Mouse (Mus musculus) kidney, postnatal 0 days (tissue): ENCODE data around the gene Fam166a. TPM values are rescaled to one million over a fixed set of nuclear protein-coding genes. Genes with fewer than 3 reads are reported as not detected.

Source experiments
- ATAC-seq: fragments of 200-750 bp; cut with Nextera tagmentation; replicated peaks from 2 replicates; pipeline ENCODE4 v1.8.0; 2017; ENCODE audit warnings: low read depth, moderate number of reproducible peaks, moderate TSS enrichment, moderate library complexity; ENCODE audit not compliant: low FRiP score
- DNase-seq: peaks from one replicate; pipeline ENCODE4 v3.0.0-alpha.2; 2016; ENCODE audit warnings: low spot score
- H3K27ac ChIP-seq: fragments of 300-500 bp; sonication (generic); 2 replicates; pipeline ENCODE4 v1.5.1; 2014; ENCODE audit warnings: mild to moderate bottlenecking
- H3K27me3 ChIP-seq: fragments of 300-500 bp; sonication (generic); 2 replicates; pipeline ENCODE4 v1.6.1; 2014; ENCODE audit warnings: low read length, mixed read lengths; ENCODE audit not compliant: insufficient read depth
- H3K36me3 ChIP-seq: fragments of 300-500 bp; sonication (generic); 2 replicates; pipeline ENCODE4 v1.6.1; 2014; ENCODE audit warnings: low read length, mixed read lengths; ENCODE audit not compliant: insufficient read depth
- H3K4me1 ChIP-seq: fragments of 300-500 bp; sonication (generic); replicated peaks from 2 replicates; pipeline ENCODE4 v1.6.1; 2014; ENCODE audit warnings: antibody characterized with exemption, low read length, mixed read lengths; ENCODE audit not compliant: insufficient read depth
- H3K4me2 ChIP-seq: fragments of 300-500 bp; sonication (generic); 2 replicates; pipeline ENCODE4 v1.6.1; 2014; ENCODE audit warnings: mild to moderate bottlenecking, low read length, moderate library complexity, mixed read lengths
- H3K4me3 ChIP-seq: fragments of 300-500 bp; sonication (generic); replicated peaks from 2 replicates; pipeline ENCODE4 v1.5.1; 2014; ENCODE audit warnings: low read depth, low read length
- H3K9ac ChIP-seq: fragments of 300-500 bp; sonication (generic); 2 replicates; pipeline ENCODE4 v1.6.1; 2014; ENCODE audit warnings: low read depth, low read length
- H3K9me3 ChIP-seq: fragments of 300-500 bp; sonication (generic); replicated peaks from 2 replicates; pipeline ENCODE4 v1.6.1; 2016; ENCODE audit warnings: low read length, inconsistent platforms, mixed read lengths
- CTCF ChIP-seq: IDR thresholded peaks from 2 replicates; pipeline ENCODE4 v1.5.1; 2016; ENCODE audit warnings: antibody characterized with exemption, low read depth, mild to moderate bottlenecking, moderate library complexity
- WGBS: fragments of 180-500 bp; shearing (Covaris S2); extraction: QIAGEN DNeasy Blood & Tissue Kit; methylation state at CpG from one replicate; pipeline ENCODE4 v1.1.7; 2014; 5-methylcytosine and 5-hydroxymethylcytosine counted together
- polyA plus RNA-seq: library from polyadenylated mRNA; unstranded; fragments of >200 nt; fragmentation: Nextera tagmentation; extraction: Ambion mirVana; gene quantifications from 2 replicates; pipeline ENCODE4 v1.2.1, GENCODE M21; 2015

Gene Fam166a
- polyA plus RNA-seq, 1 experiment from 2014 or later: 0.28 TPM

DNA sequence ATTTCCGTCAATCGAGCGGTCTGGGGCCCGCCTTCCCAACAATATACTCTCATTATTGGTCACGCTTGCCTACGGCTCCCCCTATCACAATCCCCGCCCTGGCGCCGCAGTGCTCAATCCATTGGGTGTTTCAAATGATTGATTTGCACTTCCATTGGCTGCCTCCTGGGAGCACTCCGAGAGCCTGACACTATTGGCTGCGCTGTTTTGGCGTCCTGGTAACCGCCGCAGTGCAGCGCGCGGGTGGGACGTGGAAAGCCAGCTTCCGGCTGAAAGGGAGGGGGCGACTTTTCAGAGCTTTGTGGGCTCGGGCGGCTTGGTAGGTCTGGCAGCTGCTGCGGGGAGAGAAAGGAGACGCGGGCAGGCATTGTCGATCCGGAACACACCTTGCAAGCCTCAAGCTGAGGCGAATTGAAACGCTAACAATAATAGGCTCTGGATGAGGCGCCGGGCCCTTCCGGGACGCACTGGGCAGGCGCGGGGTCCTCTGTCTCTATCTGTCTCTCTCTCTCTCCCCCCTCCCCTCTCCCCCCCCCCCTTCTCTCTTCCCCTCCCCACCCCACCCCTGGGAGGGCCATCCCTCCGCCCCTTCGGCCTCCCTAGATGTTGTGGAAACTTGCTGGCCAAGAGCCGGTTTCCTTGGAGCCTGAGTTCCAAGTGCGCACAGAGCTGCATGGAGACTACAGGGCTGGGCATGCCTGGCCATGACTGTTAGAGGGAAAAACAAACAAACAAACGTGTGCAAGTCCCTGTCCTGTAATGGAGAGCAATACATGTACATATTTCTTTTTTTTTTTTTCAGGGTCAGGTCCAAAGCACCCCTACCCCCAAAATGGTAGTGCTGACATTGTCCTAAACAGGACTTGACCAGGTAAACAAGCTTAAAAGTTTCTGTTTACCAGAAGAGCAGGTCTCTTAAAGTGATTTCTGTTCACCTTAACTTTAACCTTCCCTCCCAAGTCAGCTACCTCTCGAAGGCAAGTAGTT is 6.5 kb downstream of the Fam166a start:
- H3K27me3 ChIP-seq: no peaks in the 10 kb centered on the region
- H3K9me3 ChIP-seq: no peaks in the 10 kb centered on the region
- peaks cover 18% of the 10 kb centered on the region for H3K4me1 ChIP-seq
- peak; percentile 28 for TF ChIP-seq CTCF
- peak overlapping the region; percentile 83 for H3K4me3 ChIP-seq
- H3K4me2 ChIP-seq: peak overlapping the region; percentile 54
- WGBS: 2% methylated on average over 33 of the region's 41 CpGs
- 0 out of 2 replicates have a peak, but pooled peaks cover 4% of the 10 kb centered on the region for H3K36me3 ChIP-seq
- DNase-seq: peak; percentile 100
- H3K9ac ChIP-seq: peak overlapping the region; percentile 63
- H3K27ac ChIP-seq: peak overlapping the region; percentile 97
- peak; percentile 94 for ATAC-seq

GRCm38 (mm10) chr2:25225811-25226379 is 7.3 kb downstream of the Fam166a start:
- DNase-seq (no peak), ATAC-seq (no peak)
- H3K4me2 ChIP-seq: peak overlapping the region; percentile 54; the same call in 1 of the 2 replicates
- no peak overlapping the region; the same call in 1 of the 2 replicates for H3K4me3 ChIP-seq
- 81% methylated on average over 8 of the region's 8 CpGs for WGBS
- H3K27ac ChIP-seq: peak overlapping the region; percentile 97
- H3K4me1 ChIP-seq: peaks cover 18% of the 10 kb centered on the region
- H3K9me3 ChIP-seq: no peaks in the 10 kb centered on the region
- H3K27me3 ChIP-seq: no peaks in the 10 kb centered on the region
- peak overlapping the region; percentile 18; the same call in 1 of the 2 replicates for H3K9ac ChIP-seq
- no peak for TF ChIP-seq CTCF
- 0 out of 2 replicates have a peak, but pooled peaks cover 4% of the 10 kb centered on the region for H3K36me3 ChIP-seq

DNA sequence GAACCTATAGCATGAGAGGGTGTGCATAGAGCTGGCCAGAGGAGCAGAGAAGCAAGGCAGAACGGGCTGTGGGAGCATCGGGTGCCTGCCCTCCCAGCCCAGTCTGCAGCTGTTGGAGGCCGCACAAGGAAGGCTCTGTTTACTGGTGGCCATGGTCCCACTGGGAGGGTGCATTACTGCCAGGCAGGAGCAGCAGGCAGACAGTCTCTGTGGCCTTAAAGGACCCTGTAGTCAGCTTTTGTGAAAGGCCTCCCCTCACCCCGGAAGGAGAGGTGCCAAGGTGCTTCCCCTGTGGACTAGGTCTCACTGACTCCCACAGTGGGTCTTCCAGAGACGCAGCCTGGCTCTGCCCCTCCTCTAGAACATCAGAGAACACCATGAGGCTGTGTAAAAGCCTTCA is 8.3 kb downstream of the Fam166a start:
- Histone ChIP-seq H3K27ac (no peak overlapping the region), H3K36me3 (0 out of 2 replicates have a peak, but pooled peaks cover under 1% of the 10 kb centered on the region), H3K9me3 (no peaks in the 10 kb centered on the region), H3K4me2 (no peak overlapping the region), H3K9ac (no peak overlapping the region), H3K4me1 (peaks cover 18% of the 10 kb centered on the region), H3K4me3 (no peak overlapping the region), H3K27me3 (no peaks in the 10 kb centered on the region)
- no peak for ATAC-seq
- TF ChIP-seq CTCF: no peak
- no peak for DNase-seq
- 78% methylated on average over 5 of the region's 5 CpGs for WGBS

DNA sequence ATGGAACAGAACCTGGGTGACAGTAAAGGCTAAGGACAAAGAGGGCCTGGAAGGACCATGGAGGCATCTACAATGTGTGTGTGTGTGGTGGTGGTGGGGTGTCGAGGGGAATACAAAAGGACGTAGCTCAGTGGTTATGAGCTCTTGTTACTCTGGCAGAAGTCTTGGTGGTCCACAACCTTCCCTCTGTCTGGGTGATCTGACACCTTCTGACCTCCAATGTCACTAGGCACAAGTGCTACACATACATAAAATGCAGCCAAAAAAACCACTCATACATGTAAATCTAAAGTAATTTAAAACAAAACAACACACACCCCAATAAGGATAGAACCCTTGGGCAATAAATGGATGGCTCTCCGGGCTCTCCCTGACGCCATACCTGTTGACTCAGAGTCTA is 8.9 kb downstream of the Fam166a start:
- DNase-seq (no peak), ATAC-seq (no peak)
- 82% methylated on average over 4 of the region's 4 CpGs for WGBS
- peaks cover 18% of the 10 kb centered on the region for H3K4me1 ChIP-seq
- H3K9me3 ChIP-seq: no peaks in the 10 kb centered on the region
- H3K9ac ChIP-seq: no peak overlapping the region
- TF ChIP-seq CTCF: no peak
- H3K36me3 ChIP-seq: no peaks in the 10 kb centered on the region
- H3K4me2 ChIP-seq: 0 out of 2 replicates have a peak overlapping the region, but pooled peaks have one; percentile 49
- H3K4me3 ChIP-seq: no peak overlapping the region
- H3K27me3 ChIP-seq: no peaks in the 10 kb centered on the region
- no peak overlapping the region for H3K27ac ChIP-seq

GRCm38 (mm10) chr2:25228431-25228889 is 9.9 kb downstream of the Fam166a start:
- Histone ChIP-seq H3K4me1 (peaks cover 18% of the 10 kb centered on the region), H3K9ac (peak overlapping the region; percentile 39; the same call in 1 of the 2 replicates), H3K4me3 (peak overlapping the region; percentile 24), H3K9me3 (no peaks in the 10 kb centered on the region), H3K4me2 (peak overlapping the region; percentile 49), H3K27ac (peak overlapping the region; percentile 85), H3K27me3 (no peaks in the 10 kb centered on the region), H3K36me3 (no peaks in the 10 kb centered on the region)
- DNase-seq: peak; percentile 97
- TF ChIP-seq CTCF: peak; percentile 78
- peak; percentile 44 for ATAC-seq
- WGBS: 0% methylated on average over 7 of the region's 7 CpGs

DNA sequence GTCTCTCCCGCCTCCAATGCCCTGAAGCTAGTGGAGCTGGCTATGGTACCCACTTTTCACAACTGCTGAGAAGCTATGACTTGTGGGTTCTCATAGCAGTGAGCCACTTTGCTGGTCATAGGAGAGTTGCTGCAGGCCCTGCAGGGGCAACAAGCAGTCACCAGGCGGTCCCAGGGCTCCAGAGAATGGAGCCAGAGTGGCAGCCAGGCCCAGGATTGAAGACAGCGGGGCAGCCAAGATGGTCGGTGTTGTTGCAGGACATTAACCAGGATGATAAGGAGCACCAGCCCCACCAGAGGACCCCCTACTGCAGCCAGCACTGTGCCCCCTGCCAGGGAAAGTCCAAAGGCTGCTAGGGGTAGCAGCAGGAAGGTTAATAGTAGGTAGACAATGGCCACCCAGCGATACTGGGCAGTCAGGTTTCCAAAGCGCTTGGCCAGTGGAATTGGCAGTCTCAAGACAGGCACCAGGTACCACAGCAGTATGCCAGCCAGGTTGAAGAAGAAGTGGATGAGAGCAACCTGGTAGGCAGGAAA is 10.5 kb downstream of the Fam166a start:
- no peak overlapping the region for H3K4me3 ChIP-seq
- 0 out of 2 replicates have a peak overlapping the region, but pooled peaks have one; percentile 49 for H3K4me2 ChIP-seq
- H3K27me3 ChIP-seq: no peaks in the 10 kb centered on the region
- no peak for TF ChIP-seq CTCF
- 73% methylated on average over 6 of the region's 6 CpGs for WGBS
- H3K9me3 ChIP-seq: no peaks in the 10 kb centered on the region
- ATAC-seq (no peak), DNase-seq (no peak)
- H3K27ac ChIP-seq: peak overlapping the region; percentile 3; the same call in 1 of the 2 replicates
- no peaks in the 10 kb centered on the region for H3K36me3 ChIP-seq
- H3K9ac ChIP-seq: no peak overlapping the region
- H3K4me1 ChIP-seq: peaks cover 18% of the 10 kb centered on the region
